Mouse (Mus musculus) kidney, embryonic 15.5 days (tissue): ENCODE measurements around the gene Ap1ar. TPM values are rescaled to one million over a fixed set of nuclear protein-coding genes. Genes with fewer than 3 reads are reported as not detected.

Experiments used
- ATAC-seq: fragments of 200-750 bp; cut with Nextera tagmentation; replicated peaks from 2 replicates; pipeline ENCODE4 v1.8.0; 2017; ENCODE audit warnings: moderate TSS enrichment; ENCODE audit not compliant: low FRiP score
- H3K27ac ChIP-seq: fragments of 300-500 bp; sonication (generic); 2 replicates; pipeline ENCODE4 v1.5.1; 2015; ENCODE audit warnings: mild to moderate bottlenecking, inconsistent platforms
- H3K27me3 ChIP-seq: fragments of 300-500 bp; sonication (generic); 2 replicates; pipeline ENCODE4 v1.6.1; 2015; ENCODE audit warnings: inconsistent platforms
- H3K36me3 ChIP-seq: fragments of 300-500 bp; sonication (generic); 2 replicates; pipeline ENCODE4 v1.6.1; 2015; ENCODE audit warnings: inconsistent platforms
- H3K4me1 ChIP-seq: fragments of 300-500 bp; sonication (generic); 2 replicates; pipeline ENCODE4 v1.6.1; 2015; ENCODE audit warnings: inconsistent platforms
- H3K4me2 ChIP-seq: fragments of 300-500 bp; sonication (generic); 2 replicates; pipeline ENCODE4 v1.6.1; 2015; ENCODE audit warnings: moderate library complexity, mild to moderate bottlenecking, inconsistent platforms
- H3K4me3 ChIP-seq: fragments of 300-500 bp; sonication (generic); replicated peaks from 2 replicates; pipeline ENCODE4 v1.5.1; 2015; ENCODE audit warnings: mild to moderate bottlenecking, inconsistent platforms
- H3K9ac ChIP-seq: fragments of 300-500 bp; sonication (generic); 2 replicates; pipeline ENCODE4 v1.6.1; 2015; ENCODE audit warnings: mild to moderate bottlenecking, inconsistent platforms
- H3K9me3 ChIP-seq: fragments of 300-500 bp; sonication (generic); replicated peaks from 2 replicates; pipeline ENCODE4 v1.6.1; 2016; ENCODE audit warnings: inconsistent platforms
- WGBS: fragments of 180-500 bp; shearing (Covaris S2); methylation state at CpG from one replicate; pipeline ENCODE4 v1.1.7; 2015; ENCODE audit warnings: mixed read lengths; 5-methylcytosine and 5-hydroxymethylcytosine counted together
- polyA plus RNA-seq: library from polyadenylated mRNA; unstranded; fragments of >200 nt; fragmentation: Nextera tagmentation; extraction: Ambion mirVana; gene quantifications from 2 replicates; pipeline ENCODE4 v1.2.1, GENCODE M21; 2015

Gene Ap1ar
- 56.4 and 56.7 TPM in 2 replicates for polyA plus RNA-seq

DNA sequence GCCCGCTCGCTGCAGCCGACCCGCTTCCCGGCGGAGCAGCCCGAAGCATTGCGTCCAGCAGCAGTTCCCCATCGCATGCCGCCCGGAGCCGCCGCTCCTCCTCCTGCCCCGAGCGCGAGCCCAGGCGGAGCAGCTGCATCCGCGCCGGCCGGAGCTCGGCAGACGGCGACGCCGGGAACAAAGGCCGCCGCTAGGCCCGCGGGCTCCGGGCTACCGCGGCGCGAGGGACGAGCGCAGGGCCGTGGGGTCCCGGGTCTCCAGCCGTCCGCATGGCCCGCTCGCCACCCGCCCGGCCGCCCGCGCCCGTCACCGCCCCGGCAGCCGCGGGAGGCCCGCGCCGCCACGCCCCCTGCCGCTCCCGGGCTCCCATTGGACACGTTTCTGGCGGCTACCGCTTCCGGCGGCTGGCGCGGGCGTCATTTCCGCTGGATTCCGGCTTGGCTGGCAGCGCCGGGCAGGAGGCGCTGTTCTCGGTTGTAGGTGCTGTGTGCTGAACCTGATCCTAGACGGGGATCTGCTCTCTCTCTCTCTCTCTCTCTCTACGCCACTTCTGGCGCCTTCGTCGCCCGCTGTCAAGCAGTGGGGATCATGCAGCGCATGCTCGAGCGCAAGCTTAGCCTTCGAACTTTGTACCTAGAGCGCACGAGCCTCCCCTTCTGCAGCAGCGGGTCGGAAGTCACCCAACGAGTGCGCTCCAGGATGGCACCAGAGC, at the start of gene Ap1ar:
Gene Ap1ar (minus strand): TSS at position 370 of the 712 bp plus-strand sequence.
- H3K36me3 ChIP-seq: 0 out of 2 replicates have a peak, but pooled peaks cover 4% of the 10 kb centered on the region
- H3K9ac ChIP-seq: peak within 1 kb of the TSS; percentile 70
- no peaks in the 10 kb centered on the region for H3K9me3 ChIP-seq
- H3K27me3 ChIP-seq: no peaks in the 10 kb centered on the region
- H3K4me2 ChIP-seq: peak within 1 kb of the TSS; percentile 81
- under 1% methylated on average over 84 of the region's 89 CpGs for WGBS
- peak within 1 kb of the TSS; percentile 96 for H3K27ac ChIP-seq
- H3K4me3 ChIP-seq: peak within 1 kb of the TSS; percentile 66
- H3K4me1 ChIP-seq: peaks cover 21% of the 10 kb centered on the region
- peak; percentile 97 for ATAC-seq

DNA sequence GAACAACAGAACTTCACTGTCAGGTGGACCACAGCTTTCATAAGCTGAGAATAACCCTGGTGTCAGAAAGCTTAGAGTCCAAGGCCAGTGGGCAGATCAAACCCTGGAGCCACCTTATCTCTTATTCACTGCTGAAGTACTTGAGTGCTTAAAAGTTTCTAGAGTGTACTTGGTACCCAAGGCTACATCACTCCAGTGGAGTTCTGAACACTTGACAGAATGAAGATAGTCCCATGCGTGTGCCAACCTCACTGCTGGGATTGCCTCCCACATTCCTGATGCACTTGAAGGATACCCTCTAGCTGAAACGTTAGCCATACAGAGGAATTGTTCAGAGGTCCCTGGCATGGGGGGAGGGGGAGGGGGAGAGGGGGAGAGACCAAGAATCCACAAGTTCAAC, 44.4 kb upstream of the Ap1ar start:
- Histone ChIP-seq H3K4me1 (no peaks in the 10 kb centered on the region), H3K9ac (no peak overlapping the region), H3K36me3 (no peaks in the 10 kb centered on the region), H3K4me3 (no peak overlapping the region), H3K4me2 (no peak overlapping the region), H3K27ac (no peak overlapping the region), H3K9me3 (no peaks in the 10 kb centered on the region), H3K27me3 (no peaks in the 10 kb centered on the region)
- ATAC-seq: no peak
- WGBS: 73% methylated on average over 2 of the region's 2 CpGs

DNA sequence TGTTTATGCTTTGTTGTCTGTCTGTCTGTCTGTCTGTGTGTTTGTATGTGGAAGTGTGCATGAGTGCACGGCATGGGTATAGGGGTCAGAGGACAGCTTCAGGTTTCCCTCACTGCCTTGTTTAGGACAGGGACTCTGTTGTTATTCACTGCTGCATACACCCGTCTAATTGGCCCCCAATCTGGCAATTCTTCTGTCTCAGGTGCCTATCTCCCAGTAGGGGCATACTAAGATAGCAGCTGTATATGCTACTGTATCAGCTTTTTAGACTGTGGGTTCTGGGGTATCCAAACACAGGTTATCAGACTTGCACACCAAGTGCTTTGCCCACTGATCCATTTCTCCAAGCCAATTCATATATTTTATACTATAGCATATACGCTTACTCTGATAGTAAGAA, 42.6 kb upstream of the Ap1ar start:
- Histone ChIP-seq H3K36me3 (no peaks in the 10 kb centered on the region), H3K27ac (no peak overlapping the region), H3K4me1 (no peaks in the 10 kb centered on the region), H3K27me3 (no peaks in the 10 kb centered on the region), H3K4me3 (no peak overlapping the region), H3K4me2 (no peak overlapping the region), H3K9me3 (no peaks in the 10 kb centered on the region), H3K9ac (no peak overlapping the region)
- no peak for ATAC-seq
- 72% methylated on average over 3 of the region's 3 CpGs for WGBS

DNA sequence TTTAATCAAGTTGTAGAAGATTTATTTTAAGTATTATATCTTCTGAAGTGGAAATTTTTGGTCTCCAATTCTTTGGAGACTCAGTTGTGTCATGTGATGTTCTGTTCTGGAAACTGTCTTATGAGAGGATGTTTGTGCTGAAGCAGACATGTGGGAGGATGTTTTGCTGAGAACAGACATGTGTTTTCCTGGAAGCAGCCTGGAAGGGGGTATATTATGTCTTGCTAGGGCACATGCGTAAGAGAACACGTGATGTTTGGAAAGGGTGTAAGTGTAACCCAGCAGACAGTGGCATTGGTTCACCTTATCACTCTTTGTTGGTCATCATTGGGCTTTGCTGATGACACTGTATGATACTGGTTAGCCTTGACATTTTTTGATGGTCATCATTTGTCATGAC, 38.2 kb upstream of the Ap1ar start:
- Histone ChIP-seq H3K9ac (no peak overlapping the region), H3K27me3 (no peaks in the 10 kb centered on the region), H3K4me2 (no peak overlapping the region), H3K9me3 (no peaks in the 10 kb centered on the region), H3K4me1 (peaks cover 3% of the 10 kb centered on the region; the same call in 1 of the 2 replicates), H3K4me3 (no peak overlapping the region), H3K36me3 (no peaks in the 10 kb centered on the region), H3K27ac (no peak overlapping the region)
- no peak for ATAC-seq
- 92% methylated on average over 2 of the region's 2 CpGs for WGBS

DNA sequence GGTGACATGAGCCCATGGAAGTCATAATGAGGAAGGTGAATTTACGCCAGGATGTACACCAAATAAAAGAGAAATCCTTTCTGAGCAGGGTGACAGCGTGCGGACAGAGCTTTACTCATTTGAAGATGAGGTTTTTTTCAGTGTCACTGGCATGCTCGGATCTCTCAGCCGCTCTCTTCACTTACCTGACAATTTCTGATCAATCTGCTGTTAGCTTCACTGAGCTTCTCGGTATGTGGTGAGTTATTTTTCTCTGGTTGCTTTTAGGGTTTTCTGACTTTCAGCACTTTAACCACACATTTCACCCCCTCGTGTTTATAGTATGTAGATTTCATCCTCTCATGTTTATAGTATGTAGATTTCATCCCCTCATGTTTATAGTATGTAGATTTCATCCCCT, 37.7 kb upstream of the Ap1ar start:
- Histone ChIP-seq H3K9me3 (no peaks in the 10 kb centered on the region), H3K4me1 (peaks cover 3% of the 10 kb centered on the region; the same call in 1 of the 2 replicates), H3K36me3 (no peaks in the 10 kb centered on the region), H3K4me2 (no peak overlapping the region), H3K27me3 (no peaks in the 10 kb centered on the region), H3K27ac (no peak overlapping the region), H3K4me3 (no peak overlapping the region), H3K9ac (no peak overlapping the region)
- 72% methylated on average over 7 of the region's 7 CpGs for WGBS
- no peak for ATAC-seq

DNA sequence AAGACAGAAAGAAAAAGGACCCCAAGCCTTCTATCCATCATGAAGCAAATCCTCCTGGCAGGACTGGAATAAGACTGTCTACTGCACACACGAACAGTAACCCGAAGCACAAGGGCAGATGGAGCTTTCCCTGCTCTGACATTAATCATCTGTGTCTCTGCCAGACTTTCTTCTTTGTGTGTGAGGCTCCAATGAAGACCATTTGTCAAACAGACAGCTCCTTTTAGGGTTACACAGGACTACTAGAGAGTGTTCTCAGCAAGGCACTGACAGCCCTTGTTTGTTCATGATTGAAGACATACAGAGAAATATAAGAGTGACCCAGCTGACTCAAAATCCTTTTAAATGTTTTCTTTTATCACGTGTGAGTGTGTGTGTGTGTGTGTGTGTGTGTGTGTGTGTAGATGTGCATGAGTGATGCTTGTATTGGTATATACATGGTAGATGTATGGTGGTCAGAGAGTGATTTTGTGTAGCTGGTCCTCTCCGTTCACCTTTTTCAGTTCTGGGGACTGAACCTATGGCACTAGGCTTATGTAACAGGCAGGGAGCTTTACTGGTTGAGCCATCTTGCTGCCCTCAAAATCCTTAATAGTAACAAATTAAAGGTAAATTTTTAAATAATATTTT, 37.0 kb upstream of the Ap1ar start:
- Histone ChIP-seq H3K27ac (no peak overlapping the region), H3K36me3 (no peaks in the 10 kb centered on the region), H3K4me3 (no peak overlapping the region), H3K4me1 (peaks cover 3% of the 10 kb centered on the region; the same call in 1 of the 2 replicates), H3K4me2 (no peak overlapping the region), H3K9ac (no peak overlapping the region), H3K9me3 (no peaks in the 10 kb centered on the region), H3K27me3 (no peaks in the 10 kb centered on the region)
- WGBS: 25% methylated on average over 4 of the region's 4 CpGs
- ATAC-seq: peak; percentile 79

DNA sequence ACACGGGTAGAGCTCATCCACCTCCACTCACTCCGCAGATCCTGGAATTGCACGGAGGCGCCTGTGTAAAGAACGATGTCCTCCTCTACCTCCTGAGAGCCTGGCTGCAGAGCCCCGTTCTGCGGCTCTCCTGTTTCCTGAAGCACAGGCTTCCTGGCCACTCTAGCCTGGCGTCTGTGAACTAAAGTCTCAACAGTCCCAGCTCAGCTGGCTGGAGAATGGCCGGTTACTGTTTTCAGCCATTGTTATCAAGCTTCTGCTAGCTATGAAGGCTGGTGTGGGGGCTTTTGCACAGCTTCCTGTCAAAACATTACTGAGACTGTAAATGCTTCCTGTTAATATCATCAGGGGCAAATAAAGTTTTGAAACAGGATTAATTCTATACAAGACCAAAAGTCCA, 34.3 kb upstream of the Ap1ar start:
- no peak overlapping the region for H3K4me2 ChIP-seq
- no peak for ATAC-seq
- no peak overlapping the region for H3K4me3 ChIP-seq
- peaks cover 3% of the 10 kb centered on the region; the same call in 1 of the 2 replicates for H3K4me1 ChIP-seq
- 0 out of 2 replicates have a peak overlapping the region, but pooled peaks have one; percentile 20 for H3K27ac ChIP-seq
- H3K9ac ChIP-seq: no peak overlapping the region
- H3K9me3 ChIP-seq: no peaks in the 10 kb centered on the region
- H3K27me3 ChIP-seq: no peaks in the 10 kb centered on the region
- no peaks in the 10 kb centered on the region for H3K36me3 ChIP-seq
- WGBS: 76% methylated on average over 9 of the region's 9 CpGs

DNA sequence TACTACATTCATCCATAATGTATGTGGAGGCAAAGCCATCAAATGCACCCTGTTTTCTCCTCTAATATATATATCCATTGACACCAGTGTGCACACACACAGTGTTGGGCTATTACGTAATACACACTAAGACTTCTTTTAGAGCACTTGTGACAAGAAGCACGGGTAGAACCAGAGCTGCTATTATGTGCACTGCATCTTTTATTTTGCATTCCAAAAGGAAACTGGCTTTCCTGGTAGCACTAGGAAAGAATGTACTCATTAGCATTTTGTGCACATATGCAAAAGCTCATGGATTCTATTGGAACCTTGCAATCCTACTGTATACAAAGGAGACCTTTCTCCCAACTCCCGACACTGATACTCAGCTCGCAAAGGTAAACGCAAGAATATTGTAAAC, 31.6 kb upstream of the Ap1ar start:
- H3K9me3 ChIP-seq: no peaks in the 10 kb centered on the region
- H3K4me3 ChIP-seq: no peak overlapping the region
- H3K4me1 ChIP-seq: no peaks in the 10 kb centered on the region; the same call in 1 of the 2 replicates
- no peaks in the 10 kb centered on the region for H3K36me3 ChIP-seq
- no peak for ATAC-seq
- no peaks in the 10 kb centered on the region for H3K27me3 ChIP-seq
- no peak overlapping the region for H3K27ac ChIP-seq
- no peak overlapping the region for H3K4me2 ChIP-seq
- H3K9ac ChIP-seq: no peak overlapping the region
- 81% methylated on average over 5 of the region's 5 CpGs for WGBS

DNA sequence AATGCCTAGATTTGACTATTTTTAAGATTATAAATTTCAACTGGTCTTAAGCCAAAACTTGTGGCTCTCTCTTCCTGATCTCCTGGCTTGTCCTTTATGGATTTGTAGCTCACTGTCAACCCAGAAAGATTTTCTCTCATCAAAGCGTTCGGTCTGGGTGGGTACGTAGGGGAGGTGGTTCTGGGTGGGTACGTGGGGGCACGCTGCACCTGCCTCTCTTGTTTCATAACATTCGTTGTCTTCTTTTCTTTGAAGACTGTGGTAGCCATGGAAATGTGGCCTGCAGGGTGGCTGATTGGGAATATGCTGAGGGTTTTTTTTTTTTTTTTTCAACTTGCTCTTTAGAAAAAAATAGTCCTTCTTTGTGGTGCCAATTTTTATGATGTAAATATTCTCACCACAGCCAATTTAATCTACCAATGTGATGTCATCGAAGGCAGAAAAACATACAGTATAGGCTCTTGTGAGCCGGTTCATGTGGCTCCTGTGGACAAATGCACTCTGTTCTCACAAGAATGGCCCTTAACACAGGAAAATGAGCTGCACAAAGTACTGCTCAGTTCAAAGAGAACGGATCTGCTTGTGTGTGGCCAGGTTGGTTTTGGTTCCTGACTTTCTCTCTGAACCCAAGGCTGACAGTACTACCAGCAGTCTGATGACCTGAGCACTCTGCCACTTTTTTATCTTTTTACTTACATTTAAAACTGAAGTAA, 30.9 kb upstream of the Ap1ar start:
- ATAC-seq: no peak
- Histone ChIP-seq H3K9ac (no peak overlapping the region), H3K27ac (no peak overlapping the region), H3K4me3 (no peak overlapping the region), H3K36me3 (no peaks in the 10 kb centered on the region), H3K9me3 (no peaks in the 10 kb centered on the region), H3K27me3 (no peaks in the 10 kb centered on the region), H3K4me2 (no peak overlapping the region), H3K4me1 (no peaks in the 10 kb centered on the region; the same call in 1 of the 2 replicates)
- whole genome bisulfite sequencing: 82% methylated on average over 9 of the region's 9 CpGs

DNA sequence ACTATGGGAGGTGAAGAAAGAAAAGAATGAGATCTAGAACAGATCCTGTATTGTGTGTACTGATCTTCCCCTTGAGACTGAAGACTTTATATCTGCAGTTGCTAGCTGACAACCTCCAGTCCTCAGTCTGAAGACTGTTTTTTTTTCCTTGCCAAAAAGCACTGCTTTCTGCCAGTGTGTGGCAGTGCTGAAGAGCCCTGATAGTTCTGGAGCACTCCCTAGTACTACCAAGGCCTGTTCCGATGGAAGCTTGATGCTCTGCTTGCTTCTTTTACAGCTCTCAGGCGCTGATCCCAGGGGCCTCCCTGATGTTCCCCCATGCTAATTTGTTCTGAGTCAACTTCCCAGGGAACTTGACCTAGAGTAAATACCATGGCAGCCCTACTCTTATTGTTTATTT, 26.9 kb upstream of the Ap1ar start:
- Histone ChIP-seq H3K36me3 (no peaks in the 10 kb centered on the region), H3K4me1 (no peaks in the 10 kb centered on the region; the same call in 1 of the 2 replicates), H3K27me3 (no peaks in the 10 kb centered on the region), H3K4me2 (no peak overlapping the region), H3K4me3 (no peak overlapping the region), H3K9me3 (no peaks in the 10 kb centered on the region), H3K27ac (peak overlapping the region; percentile 41; the same call in 1 of the 2 replicates), H3K9ac (no peak overlapping the region)
- no peak for ATAC-seq
- 29% methylated on average over 2 of the region's 2 CpGs for WGBS

DNA sequence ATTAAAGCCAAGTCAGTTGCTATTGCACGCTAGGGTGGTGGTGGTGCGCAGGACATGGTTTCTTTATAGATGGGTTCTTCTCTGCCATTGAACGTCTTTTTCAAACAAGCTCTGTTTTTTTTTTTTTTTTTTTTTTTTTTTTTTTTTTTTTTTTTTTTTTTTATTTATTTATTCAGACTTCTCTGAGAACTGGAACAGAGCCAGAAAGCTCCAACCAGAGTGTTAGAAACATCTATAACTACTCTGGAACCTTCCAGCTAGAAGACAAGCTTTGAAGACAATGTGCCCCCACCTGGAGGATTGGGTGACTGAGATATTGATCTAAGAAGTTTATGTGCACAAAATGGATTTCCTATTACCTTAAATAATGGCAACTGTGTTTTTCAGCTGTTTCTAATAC, 26.2 kb upstream of the Ap1ar start:
- Histone ChIP-seq H3K4me1 (no peaks in the 10 kb centered on the region; the same call in 1 of the 2 replicates), H3K4me2 (no peak overlapping the region), H3K9ac (no peak overlapping the region), H3K27ac (no peak overlapping the region), H3K4me3 (no peak overlapping the region), H3K36me3 (no peaks in the 10 kb centered on the region), H3K9me3 (no peaks in the 10 kb centered on the region), H3K27me3 (no peaks in the 10 kb centered on the region)
- 61% methylated on average over 3 of the region's 3 CpGs for WGBS
- ATAC-seq: no peak

DNA sequence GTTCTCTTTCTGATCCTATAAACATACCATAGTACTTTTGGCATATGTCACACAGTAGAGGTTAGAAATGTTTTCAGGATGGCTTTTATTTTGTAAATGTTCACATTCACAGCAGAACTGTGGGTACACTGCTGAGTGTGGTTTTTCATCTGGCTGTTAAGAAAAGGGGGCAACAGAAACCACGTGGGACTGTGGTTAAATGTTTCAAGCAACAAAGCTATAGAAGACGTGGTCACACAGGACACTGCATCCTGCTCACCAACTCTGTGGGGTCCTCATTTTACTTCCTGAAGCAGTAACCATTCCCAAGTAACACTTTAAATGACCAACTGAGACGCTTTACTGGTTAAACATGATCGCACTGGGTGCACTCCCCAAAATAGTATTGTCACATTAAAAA, 25.2 kb upstream of the Ap1ar start:
- Histone ChIP-seq H3K9me3 (no peaks in the 10 kb centered on the region), H3K27ac (0 out of 2 replicates have a peak overlapping the region, but pooled peaks have one; percentile 64), H3K4me2 (no peak overlapping the region), H3K9ac (no peak overlapping the region), H3K36me3 (no peaks in the 10 kb centered on the region), H3K27me3 (no peaks in the 10 kb centered on the region), H3K4me1 (no peaks in the 10 kb centered on the region; the same call in 1 of the 2 replicates), H3K4me3 (no peak overlapping the region)
- no peak for ATAC-seq
- WGBS: 69% methylated on average over 4 of the region's 4 CpGs
